Mouse (Mus musculus) T-cell, adult 2 months (primary cell): ENCODE measurements around the gene Rps6ka2.
A peak's percentile ranks its signal among the peaks of the same experiment; 100 is the strongest.
"Not testable (repeated sequence)": the region's sequence is repeated elsewhere in the genome, so short reads cannot be mapped to it uniquely, and the experiment has no call there.

ENCODE experiments used
- DNase-seq: peaks from one replicate; pipeline ENCODE4 v3.0.0; 2022; ENCODE audit warnings: low spot score

Gene Rps6ka2

GRCm38 (mm10) chr17:7170304-7171295 lies 685 bp downstream of the Rps6ka2 start:
- DNase-seq = no peak

DNA sequence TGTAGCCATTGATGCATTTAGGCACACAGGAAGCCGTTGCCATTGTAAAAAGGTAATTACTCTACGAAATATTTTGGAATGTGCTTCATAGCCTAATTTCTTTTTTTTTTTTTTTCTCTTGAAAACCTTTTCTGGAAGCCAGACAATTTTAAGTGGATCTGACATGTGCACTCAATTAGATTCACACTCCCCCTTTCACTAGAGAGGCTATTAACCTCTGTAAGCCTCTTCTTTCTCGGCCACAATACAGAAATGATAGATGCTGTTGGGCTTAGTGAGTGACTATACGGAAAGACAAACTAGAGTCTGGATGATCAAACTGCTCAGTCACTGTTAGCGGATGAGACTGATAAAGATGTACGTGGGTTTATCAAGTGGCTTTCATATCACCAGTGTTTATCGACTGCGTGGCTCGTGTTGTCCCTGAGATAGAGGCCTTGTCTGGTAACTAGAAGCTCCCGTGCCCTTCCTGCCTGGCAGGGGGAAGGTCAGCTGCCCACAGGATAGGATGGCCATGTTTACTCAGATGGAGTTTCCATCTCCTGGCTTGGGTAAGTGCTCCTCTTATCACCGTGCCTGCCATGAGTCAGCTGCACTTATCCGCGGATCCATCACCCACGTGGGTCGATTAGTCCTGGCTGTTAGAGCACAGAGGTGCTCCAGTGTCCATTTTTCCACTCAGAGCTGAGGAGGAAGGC lies 3.6 kb downstream of the Rps6ka2 start:
- no peak for DNase-seq

- no peak for DNase-seq
Observed at GRCm38 (mm10) chr17:7175293-7175692, 5.4 kb downstream of the Rps6ka2 start.

GRCm38 (mm10) chr17:7176394-7176793 lies 6.5 kb downstream of the Rps6ka2 start:
- no peak for DNase-seq

DNA sequence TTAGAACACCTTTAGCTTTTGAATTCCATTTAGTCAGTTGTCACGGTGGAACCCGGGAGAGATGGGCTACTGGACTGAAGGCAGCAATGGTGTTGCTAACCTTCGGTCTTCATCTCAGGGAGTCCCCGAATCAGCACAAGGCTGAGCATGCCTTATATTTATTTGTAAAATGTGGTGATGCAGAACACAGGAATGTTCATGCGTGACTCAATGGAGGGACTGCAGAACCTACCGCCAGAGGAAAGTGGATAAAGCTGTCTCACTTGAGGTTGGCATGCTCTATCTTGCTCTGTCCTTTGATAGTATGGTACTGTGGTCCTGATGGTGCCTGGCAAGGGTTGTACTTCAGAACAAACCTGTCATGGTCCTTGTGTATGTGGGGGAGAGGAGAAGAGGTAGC lies 8.3 kb downstream of the Rps6ka2 start:
- no peak for DNase-seq

GRCm38 (mm10) chr17:7182187-7182586 lies 12.3 kb downstream of the Rps6ka2 start:
- no peak for DNase-seq

DNA sequence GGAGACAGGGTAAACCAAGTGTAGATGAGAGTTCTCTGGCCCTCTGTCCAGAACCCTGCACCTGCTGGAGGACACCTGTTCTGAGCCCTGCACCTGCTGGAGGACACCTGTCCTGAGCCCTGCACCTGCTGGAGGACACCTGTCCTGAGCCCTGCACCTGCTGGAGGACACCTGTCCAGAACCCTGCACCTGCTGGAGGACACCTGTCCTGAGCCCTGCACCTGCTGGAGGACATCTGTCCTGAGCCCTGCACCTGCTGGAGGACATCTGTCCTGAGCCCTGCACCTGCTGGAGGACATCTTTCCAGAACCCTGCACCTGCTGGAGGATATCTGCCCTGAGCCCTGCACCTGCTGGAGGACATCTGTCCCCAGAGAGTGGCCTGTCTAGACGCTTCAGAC lies 17.1 kb downstream of the Rps6ka2 start:
- not testable (repeated sequence) for DNase-seq

- no peak for DNase-seq
Observed at GRCm38 (mm10) chr17:7189425-7189824, 19.5 kb downstream of the Rps6ka2 start.

- no peak for DNase-seq
Observed at GRCm38 (mm10) chr17:7189975-7190374, 20.1 kb downstream of the Rps6ka2 start.

GRCm38 (mm10) chr17:7194140-7194840 lies 24.4 kb downstream of the Rps6ka2 start:
- DNase-seq = no peak

- no peak for DNase-seq
Observed at GRCm38 (mm10) chr17:7197121-7197925, 27.4 kb downstream of the Rps6ka2 start.

DNA sequence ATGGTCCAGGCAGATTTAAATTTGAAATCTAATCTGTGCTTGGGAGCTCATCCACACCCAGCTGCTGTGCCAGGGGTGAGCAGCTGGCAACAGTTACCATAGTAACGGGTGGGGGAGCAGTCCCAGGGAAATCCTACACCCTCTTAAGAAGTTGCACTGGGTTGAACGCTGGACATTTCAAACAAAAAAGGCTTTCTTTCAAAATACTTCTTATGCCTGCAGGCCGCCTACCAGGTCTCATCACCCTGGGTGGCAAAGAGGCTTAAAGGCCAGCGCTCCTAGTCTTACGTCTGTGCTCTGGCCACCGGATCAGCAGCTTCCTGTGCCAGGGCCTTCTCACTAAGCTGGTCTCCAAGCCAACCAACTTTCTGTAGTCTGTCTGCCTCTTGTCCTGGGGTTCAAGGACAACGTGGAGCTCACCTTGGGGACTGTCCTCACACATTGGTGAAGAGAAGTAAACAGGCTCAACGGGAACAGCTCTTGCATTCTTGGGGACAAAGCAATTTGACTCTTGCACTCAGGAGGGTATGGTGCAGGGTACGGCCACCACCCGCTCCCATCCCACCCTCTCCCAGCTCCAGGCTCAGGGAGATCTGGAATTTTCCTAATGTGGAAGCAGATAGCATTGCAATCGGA lies 35.0 kb downstream of the Rps6ka2 start:
- no peak for DNase-seq

DNA sequence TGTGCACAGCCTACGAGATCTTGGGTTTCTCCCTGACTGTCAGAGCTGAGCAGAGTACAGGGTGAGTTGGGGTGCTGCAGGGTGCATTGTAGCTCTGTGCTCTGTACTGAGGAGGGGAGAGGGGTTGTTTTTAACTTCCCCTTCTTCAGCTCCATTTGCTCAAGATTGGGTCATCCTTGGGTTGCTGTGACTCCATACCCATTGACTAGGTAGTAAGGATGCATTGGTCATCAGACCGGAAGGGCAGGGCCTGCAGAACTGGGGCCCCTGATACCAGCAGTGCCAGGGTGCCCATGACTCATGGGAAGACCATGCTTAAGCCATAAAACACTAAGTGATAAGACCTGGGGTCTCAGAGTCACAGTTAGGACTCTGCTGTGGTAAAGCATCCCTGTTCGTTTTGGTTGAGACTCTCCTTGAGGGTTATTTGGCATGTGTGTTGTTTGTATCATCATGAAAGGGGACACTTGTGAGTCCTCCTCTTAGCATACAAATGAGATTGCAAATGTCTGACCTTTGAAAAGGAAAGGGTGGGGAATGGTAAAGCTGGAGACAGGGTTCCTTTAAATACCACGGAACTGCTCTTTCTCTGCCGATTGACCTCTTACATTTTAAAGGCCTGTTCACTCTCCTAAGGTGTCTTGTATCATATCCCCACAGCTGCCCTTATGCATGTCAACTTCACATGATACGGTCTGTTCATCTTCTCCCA lies 36.7 kb downstream of the Rps6ka2 start:
- DNase-seq = no peak

- no peak for DNase-seq
Observed at GRCm38 (mm10) chr17:7210648-7211047, 40.7 kb downstream of the Rps6ka2 start.

GRCm38 (mm10) chr17:7211893-7212292 lies 42.0 kb downstream of the Rps6ka2 start:
- DNase-seq = no peak

GRCm38 (mm10) chr17:7213214-7213613 lies 43.3 kb downstream of the Rps6ka2 start:
- no peak for DNase-seq

DNA sequence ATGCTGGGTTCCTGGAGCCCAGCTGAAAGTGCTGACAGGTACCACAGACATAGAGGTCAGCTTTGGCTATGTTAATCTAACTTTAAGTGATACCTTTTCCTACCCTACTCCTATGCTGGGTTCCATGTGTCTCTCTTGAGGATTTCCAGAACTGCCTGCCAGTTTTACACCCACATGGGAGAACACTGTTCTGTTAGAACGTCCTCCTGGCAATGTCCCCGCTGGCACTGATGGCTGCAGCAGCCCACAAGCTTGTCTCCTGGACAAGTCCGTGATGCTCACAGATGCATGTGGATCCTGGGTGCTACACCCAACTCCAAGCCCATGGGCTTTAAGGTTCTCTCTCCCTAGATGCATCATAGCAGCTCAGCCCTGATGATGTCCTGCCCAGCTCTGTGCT lies 44.1 kb downstream of the Rps6ka2 start:
- no peak for DNase-seq

DNA sequence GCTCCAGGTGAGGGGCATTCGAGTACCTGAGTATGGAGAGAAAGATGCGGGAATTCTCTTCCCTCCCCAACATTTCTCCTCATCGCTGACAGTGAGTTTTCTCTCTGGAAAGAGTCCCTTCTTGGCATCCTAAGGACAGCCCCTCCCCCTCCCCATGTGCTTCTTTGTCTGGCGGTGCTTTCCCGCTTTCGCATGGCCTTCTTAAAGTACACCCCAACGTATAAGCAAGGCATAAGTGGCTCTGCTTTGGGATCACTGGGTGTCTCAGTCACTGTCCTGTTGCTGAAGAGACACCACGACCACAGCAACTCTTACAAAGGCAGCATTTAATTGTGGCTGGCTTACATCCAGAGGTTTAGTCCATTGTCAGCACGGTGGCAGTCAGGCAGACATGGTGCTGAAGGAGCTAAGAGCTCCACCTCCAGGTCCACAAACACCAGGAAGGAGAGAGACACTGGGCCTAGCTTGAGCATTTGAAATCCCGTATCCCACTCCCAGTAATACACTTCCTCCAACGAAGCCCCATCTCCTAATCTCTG lies 47.9 kb downstream of the Rps6ka2 start:
- no peak for DNase-seq

GRCm38 (mm10) chr17:7218396-7218795 lies 48.5 kb downstream of the Rps6ka2 start:
- no peak for DNase-seq

DNA sequence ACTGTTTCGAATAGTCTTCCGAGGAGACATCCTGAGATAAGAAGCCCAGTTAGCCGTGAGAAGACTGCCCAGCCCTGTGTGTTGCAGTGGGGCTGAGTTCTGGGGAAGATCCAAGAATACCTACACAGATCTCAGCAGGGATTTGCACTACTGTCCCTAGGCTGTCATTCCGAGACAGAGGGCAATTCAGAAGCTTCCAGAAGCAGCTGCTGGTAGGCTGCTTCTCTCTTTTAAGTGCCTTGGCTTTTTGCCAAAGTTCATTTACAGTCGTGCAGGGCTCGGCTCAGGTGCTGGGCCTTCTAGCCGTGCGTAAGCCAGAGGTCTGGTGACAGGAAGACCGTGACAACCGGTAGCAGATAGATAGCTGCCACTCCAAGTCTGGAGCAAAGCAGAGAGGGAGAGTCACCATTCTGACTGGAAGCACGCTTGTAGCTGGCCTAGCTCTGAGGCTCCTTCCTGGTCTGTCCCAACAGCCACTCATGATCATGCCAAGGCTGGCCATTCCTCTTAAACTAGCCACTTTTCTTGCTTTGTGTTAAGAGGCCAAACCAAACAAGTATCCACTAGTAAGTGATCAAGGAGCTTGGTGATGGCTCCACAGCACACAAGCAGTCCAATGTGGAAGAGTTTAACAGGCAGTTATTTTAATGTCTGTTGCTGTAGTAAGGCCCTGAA lies 49.3 kb downstream of the Rps6ka2 start:
- DNase-seq = peak; percentile 8
